Mouse (Mus musculus): ENCODE measurements around the gene Ngb. TPM values are rescaled to one million over a fixed set of nuclear protein-coding genes. Genes with fewer than 3 reads are reported as not detected.

The Ngb gene
- polyA plus RNA-seq, 1 experiment from 2014 or later = 0.49 TPM

GRCm38 (mm10) chr12:87137439-87138341, 35.4 kb upstream of the Ngb start:
- Histone ChIP-seq H3K27ac (ENCODE audit: low read depth, low read length) (peak overlapping the region; percentile 9; the same call in 1 of the 2 replicates), H3K4me1 (replicated peaks; ENCODE audit: control insufficient read depth, insufficient read depth, low read length) (no peaks in the 10 kb centered on the region), H3K4me3 (ENCODE audit: low read depth, low read length) (no peak overlapping the region), H3K27me3 (ENCODE audit: control insufficient read depth, insufficient read depth, low read length) (no peaks in the 10 kb centered on the region), H3K36me3 (ENCODE audit: control insufficient read depth, insufficient read depth, low read length) (no peaks in the 10 kb centered on the region), H3K4me2 (ENCODE audit: low read depth, low read length, severe bottlenecking) (no peak overlapping the region), H3K9me3 (ENCODE audit: control insufficient read depth, low read length) (no peaks in the 10 kb centered on the region), H3K9ac (ENCODE audit: low read length) (no peak overlapping the region)
- DNase-seq (ENCODE audit: low spot score) = no peak
- 70% methylated on average over 15 of the region's 15 CpGs for WGBS
- peak; percentile 75 for ATAC-seq (replicated peaks; ENCODE audit: low FRiP score)

DNA sequence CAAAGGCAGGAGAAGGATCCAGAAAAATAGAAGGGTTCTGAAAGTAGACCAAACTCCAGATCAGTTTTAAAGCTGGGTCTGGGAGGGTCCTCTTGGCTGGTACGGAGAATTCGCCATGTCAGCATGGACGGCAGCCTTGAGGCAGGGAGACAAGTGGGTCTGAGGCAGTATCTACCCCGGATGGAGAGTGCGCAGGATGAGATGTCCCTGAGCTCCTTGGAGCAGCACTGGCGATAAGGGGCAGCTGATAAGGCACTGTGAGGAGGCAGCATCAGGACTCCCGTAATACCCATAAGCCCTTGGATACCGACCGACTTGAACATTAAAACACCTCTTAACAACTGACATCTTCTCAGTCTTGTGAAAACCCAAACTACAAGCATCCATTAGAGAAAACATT, 30.4 kb upstream of the Ngb start:
- Histone ChIP-seq H3K9ac (ENCODE audit: low read length) (no peak overlapping the region), H3K9me3 (ENCODE audit: control insufficient read depth, low read length) (no peaks in the 10 kb centered on the region), H3K27ac (ENCODE audit: low read depth, low read length) (no peak overlapping the region), H3K4me2 (ENCODE audit: low read depth, low read length, severe bottlenecking) (no peak overlapping the region), H3K4me1 (replicated peaks; ENCODE audit: control insufficient read depth, insufficient read depth, low read length) (no peaks in the 10 kb centered on the region), H3K36me3 (ENCODE audit: control insufficient read depth, insufficient read depth, low read length) (no peaks in the 10 kb centered on the region), H3K4me3 (ENCODE audit: low read depth, low read length) (no peak overlapping the region), H3K27me3 (ENCODE audit: control insufficient read depth, insufficient read depth, low read length) (no peaks in the 10 kb centered on the region)
- ATAC-seq (replicated peaks; ENCODE audit: low FRiP score) (no peak), DNase-seq (ENCODE audit: low spot score) (no peak)
- WGBS = 88% methylated on average over 9 of the region's 9 CpGs

- Histone ChIP-seq H3K27me3 (ENCODE audit: control insufficient read depth, insufficient read depth, low read length) (no peaks in the 10 kb centered on the region), H3K4me2 (ENCODE audit: low read depth, low read length, severe bottlenecking) (no peak overlapping the region), H3K4me1 (replicated peaks; ENCODE audit: control insufficient read depth, insufficient read depth, low read length) (no peaks in the 10 kb centered on the region), H3K36me3 (ENCODE audit: control insufficient read depth, insufficient read depth, low read length) (no peaks in the 10 kb centered on the region), H3K9ac (ENCODE audit: low read length) (no peak overlapping the region), H3K9me3 (ENCODE audit: control insufficient read depth, low read length) (no peaks in the 10 kb centered on the region), H3K27ac (ENCODE audit: low read depth, low read length) (no peak overlapping the region), H3K4me3 (ENCODE audit: low read depth, low read length) (no peak overlapping the region)
- no peak for ATAC-seq (replicated peaks; ENCODE audit: low FRiP score)
- 92% methylated on average over 6 of the region's 6 CpGs for WGBS
- no peak for DNase-seq (ENCODE audit: low spot score)
Measured at GRCm38 (mm10) chr12:87132210-87132609, 29.9 kb upstream of the Ngb start.

GRCm38 (mm10) chr12:87131619-87132018, 29.3 kb upstream of the Ngb start:
- no peaks in the 10 kb centered on the region for H3K36me3 ChIP-seq (ENCODE audit: control insufficient read depth, insufficient read depth, low read length)
- H3K9me3 ChIP-seq (ENCODE audit: control insufficient read depth, low read length) = no peaks in the 10 kb centered on the region
- ATAC-seq (replicated peaks; ENCODE audit: low FRiP score) (no peak), DNase-seq (ENCODE audit: low spot score) (no peak)
- H3K4me2 ChIP-seq (ENCODE audit: low read depth, low read length, severe bottlenecking) = no peak overlapping the region
- no peaks in the 10 kb centered on the region for H3K27me3 ChIP-seq (ENCODE audit: control insufficient read depth, insufficient read depth, low read length)
- WGBS = 67% methylated on average over 3 of the region's 3 CpGs
- H3K4me1 ChIP-seq (replicated peaks; ENCODE audit: control insufficient read depth, insufficient read depth, low read length) = no peaks in the 10 kb centered on the region
- H3K27ac ChIP-seq (ENCODE audit: low read depth, low read length) = no peak overlapping the region
- H3K9ac ChIP-seq (ENCODE audit: low read length) = no peak overlapping the region
- H3K4me3 ChIP-seq (ENCODE audit: low read depth, low read length) = no peak overlapping the region

DNA sequence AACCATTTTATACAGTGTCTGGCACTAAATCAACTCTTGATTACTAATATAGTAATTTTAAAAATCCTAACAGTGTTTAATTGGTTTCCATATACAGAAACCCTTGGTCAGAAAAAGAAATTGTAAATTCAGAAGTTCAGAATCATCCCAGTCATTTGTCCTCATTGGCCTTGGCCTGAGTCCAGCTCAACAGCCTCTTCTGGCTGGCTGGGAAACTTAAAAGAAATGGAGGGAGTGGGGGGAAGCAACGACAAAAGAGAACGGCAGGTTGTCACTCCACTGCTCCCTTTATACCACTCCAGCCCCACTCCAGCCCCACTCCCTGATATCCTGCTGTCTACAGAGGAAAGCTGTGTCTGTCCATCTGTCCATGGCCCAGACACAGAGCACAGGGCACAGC, 28.8 kb upstream of the Ngb start:
- WGBS = 70% methylated on average over 2 of the region's 2 CpGs
- no peak overlapping the region for H3K4me2 ChIP-seq (ENCODE audit: low read depth, low read length, severe bottlenecking)
- H3K9me3 ChIP-seq (ENCODE audit: control insufficient read depth, low read length) = no peaks in the 10 kb centered on the region
- no peaks in the 10 kb centered on the region for H3K27me3 ChIP-seq (ENCODE audit: control insufficient read depth, insufficient read depth, low read length)
- no peaks in the 10 kb centered on the region for H3K4me1 ChIP-seq (replicated peaks; ENCODE audit: control insufficient read depth, insufficient read depth, low read length)
- ATAC-seq (replicated peaks; ENCODE audit: low FRiP score) = no peak
- H3K4me3 ChIP-seq (ENCODE audit: low read depth, low read length) = no peak overlapping the region
- no peak overlapping the region for H3K9ac ChIP-seq (ENCODE audit: low read length)
- DNase-seq (ENCODE audit: low spot score) = no peak
- H3K27ac ChIP-seq (ENCODE audit: low read depth, low read length) = no peak overlapping the region
- H3K36me3 ChIP-seq (ENCODE audit: control insufficient read depth, insufficient read depth, low read length) = no peaks in the 10 kb centered on the region

DNA sequence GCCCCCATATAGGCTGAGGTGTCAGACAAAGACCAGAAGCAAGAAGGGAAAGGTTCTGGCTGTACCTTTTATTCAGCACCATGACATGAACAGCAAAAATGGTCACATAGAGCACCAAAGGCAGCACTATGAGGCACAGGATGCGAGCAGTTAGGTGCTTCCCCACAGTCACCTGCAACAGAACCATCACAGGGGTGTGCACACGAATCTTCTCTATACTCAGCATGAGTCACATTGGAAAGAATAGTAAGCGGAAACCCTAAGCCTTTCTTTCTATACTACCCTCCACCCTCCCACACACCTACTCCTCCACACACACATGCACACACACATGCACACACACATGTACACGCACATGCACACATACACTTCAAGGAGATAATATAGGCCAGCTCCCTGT, 27.9 kb upstream of the Ngb start:
- WGBS = 90% methylated on average over 4 of the region's 4 CpGs
- H3K27ac ChIP-seq (ENCODE audit: low read depth, low read length) = no peak overlapping the region
- no peaks in the 10 kb centered on the region for H3K4me1 ChIP-seq (replicated peaks; ENCODE audit: control insufficient read depth, insufficient read depth, low read length)
- no peak overlapping the region for H3K9ac ChIP-seq (ENCODE audit: low read length)
- no peaks in the 10 kb centered on the region for H3K27me3 ChIP-seq (ENCODE audit: control insufficient read depth, insufficient read depth, low read length)
- no peak for DNase-seq (ENCODE audit: low spot score)
- H3K9me3 ChIP-seq (ENCODE audit: control insufficient read depth, low read length) = no peaks in the 10 kb centered on the region
- no peak for ATAC-seq (replicated peaks; ENCODE audit: low FRiP score)
- no peak overlapping the region for H3K4me2 ChIP-seq (ENCODE audit: low read depth, low read length, severe bottlenecking)
- no peaks in the 10 kb centered on the region for H3K36me3 ChIP-seq (ENCODE audit: control insufficient read depth, insufficient read depth, low read length)
- H3K4me3 ChIP-seq (ENCODE audit: low read depth, low read length) = no peak overlapping the region

GRCm38 (mm10) chr12:87127256-87127655, 24.9 kb upstream of the Ngb start:
- Histone ChIP-seq H3K36me3 (ENCODE audit: control insufficient read depth, insufficient read depth, low read length) (no peaks in the 10 kb centered on the region), H3K27ac (ENCODE audit: low read depth, low read length) (no peak overlapping the region), H3K27me3 (ENCODE audit: control insufficient read depth, insufficient read depth, low read length) (no peaks in the 10 kb centered on the region), H3K4me1 (replicated peaks; ENCODE audit: control insufficient read depth, insufficient read depth, low read length) (no peaks in the 10 kb centered on the region), H3K4me2 (ENCODE audit: low read depth, low read length, severe bottlenecking) (no peak overlapping the region), H3K4me3 (ENCODE audit: low read depth, low read length) (no peak overlapping the region), H3K9me3 (ENCODE audit: control insufficient read depth, low read length) (no peaks in the 10 kb centered on the region), H3K9ac (ENCODE audit: low read length) (no peak overlapping the region)
- WGBS = 57% methylated on average over 4 of the region's 4 CpGs
- ATAC-seq (replicated peaks; ENCODE audit: low FRiP score) (no peak), DNase-seq (ENCODE audit: low spot score) (no peak)

- DNase-seq (ENCODE audit: low spot score) = no peak
- WGBS = 96% methylated on average over 4 of the region's 4 CpGs
- H3K9ac ChIP-seq (ENCODE audit: low read length) = no peak overlapping the region
Measured at GRCm38 (mm10) chr12:87121918-87122589, 19.7 kb upstream of the Ngb start.

More at GRCm38 (mm10) chr12:87121918-87122589, 19.7 kb upstream of the Ngb start:
- no peak overlapping the region for H3K27ac ChIP-seq (ENCODE audit: low read depth, low read length)
- H3K4me1 ChIP-seq (replicated peaks; ENCODE audit: control insufficient read depth, insufficient read depth, low read length) = no peaks in the 10 kb centered on the region
- H3K4me2 ChIP-seq (ENCODE audit: low read depth, low read length, severe bottlenecking) = no peak overlapping the region
- H3K9me3 ChIP-seq (ENCODE audit: control insufficient read depth, low read length) = no peaks in the 10 kb centered on the region
- H3K27me3 ChIP-seq (ENCODE audit: control insufficient read depth, insufficient read depth, low read length) = no peaks in the 10 kb centered on the region
- no peak overlapping the region for H3K4me3 ChIP-seq (ENCODE audit: low read depth, low read length)
- no peak for ATAC-seq (replicated peaks; ENCODE audit: low FRiP score)
- H3K36me3 ChIP-seq (ENCODE audit: control insufficient read depth, insufficient read depth, low read length) = no peaks in the 10 kb centered on the region
